ENCODE assay signal across 8 mouse cellular contexts in the genomic region with DNA sequence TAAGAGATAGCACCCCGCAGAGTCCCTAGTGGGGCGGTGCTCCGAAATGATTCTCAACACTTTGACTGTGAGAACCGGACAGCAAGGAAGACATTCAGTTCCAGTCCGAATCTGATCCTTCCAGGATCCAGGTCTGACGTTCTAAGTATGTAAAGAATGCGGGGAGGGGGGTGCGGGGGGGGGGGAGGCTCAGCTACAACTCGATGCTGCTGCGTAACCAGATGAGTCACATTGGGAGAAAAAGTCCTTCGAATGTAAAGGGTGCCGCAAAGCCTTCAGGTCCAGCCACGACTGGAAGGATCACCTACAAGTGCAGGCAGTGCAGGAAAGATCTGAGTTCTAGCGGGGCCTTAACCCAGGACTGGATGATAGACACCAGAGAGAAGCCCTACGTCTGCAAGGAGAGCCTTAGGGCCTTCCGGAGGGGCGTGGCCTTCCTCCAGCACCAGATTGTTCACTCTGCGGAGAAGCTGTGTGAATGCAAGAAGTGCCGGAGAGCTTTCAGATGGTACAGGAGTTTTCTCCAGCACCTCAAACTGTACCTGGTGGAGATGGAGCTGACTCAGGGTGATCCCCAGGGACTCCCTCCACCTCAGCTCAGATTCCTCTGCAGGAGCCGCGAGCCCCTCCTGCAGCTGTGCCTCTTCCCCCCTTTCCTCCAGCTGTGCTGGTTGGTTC. TPM values are rescaled to one million over a fixed set of nuclear protein-coding genes. Genes with fewer than 3 reads are reported as not detected.
DNase-seq lines count a peak whose midpoint lies in the region; ATAC-seq and TF ChIP-seq lines count a peak whose summit lies in the region.

No protein-coding gene starts in this region.

- TF ChIP-seq CTCF in bone marrow macrophage, adult 2 months (IDR thresholded peaks at IDR 0.05; ENCODE audit: low read depth, low read length) = no peak

- H3K79me2 ChIP-seq in myocyte (ENCODE audit: control insufficient read depth, insufficient read depth) = no peaks in the 10 kb centered on the region

- no peaks in the 10 kb centered on the region for H3K9me3 ChIP-seq in liver, embryonic 12.5 days (replicated peaks)

- ATAC-seq in liver, embryonic 12.5 days = peak; percentile 62

- peak overlapping the region; percentile 51 for H3K27ac ChIP-seq in bone marrow macrophage, adult 2 months (ENCODE audit: insufficient read depth, low read depth, low read length)
- H3K27ac ChIP-seq in liver, embryonic 12.5 days = peak overlapping the region; percentile 49; the same call in 1 of the 2 replicates

- H3K4me3 ChIP-seq in bone marrow macrophage, adult 2 months (ENCODE audit: insufficient read depth, low read length) = peak overlapping the region; percentile 49
- peak overlapping the region; percentile 40 for H3K4me3 ChIP-seq in liver, embryonic 12.5 days
- no peak overlapping the region for H3K4me3 ChIP-seq in myocyte

- H3K9ac ChIP-seq in liver, embryonic 12.5 days = peak overlapping the region; percentile 24

- 13% methylated on average over 21 of the region's 21 CpGs for WGBS in liver, embryonic 12.5 days (ENCODE audit: insufficient replicate concordance)

- DNase-seq in adrenal gland, postnatal 10 days = peak; percentile 61
- no peak for DNase-seq in adrenal gland, adult 18-20 months (ENCODE audit: low spot score in 2 of 2)
- peak; percentile 36 for DNase-seq in gastrocnemius, postnatal 10 days
- peak; percentile 87 for DNase-seq in induced T-regulatory cell, adult 2 months (ENCODE audit: low read depth)
- peak; percentile 77 for DNase-seq in thymus, postnatal 0 days (ENCODE audit: low spot score)

- no peaks in the 10 kb centered on the region for H3K27me3 ChIP-seq in liver, embryonic 12.5 days (replicated peaks)
- no peaks in the 10 kb centered on the region for H3K27me3 ChIP-seq in myocyte (ENCODE audit: control insufficient read depth, insufficient read depth, insufficient read length)

- no peak for TF ChIP-seq POLR2A in bone marrow macrophage, adult 2 months (IDR thresholded peaks at IDR 0.05; ENCODE audit: borderline replicate concordance, low read depth, low read length)
- no peak for TF ChIP-seq POLR2A in myocyte (IDR thresholded peaks at IDR 0.05; ENCODE audit: insufficient read length, low read depth)

- H3ac ChIP-seq in myocyte (ENCODE audit: control insufficient read depth, insufficient read length) = no peak overlapping the region

- peaks cover 25% of the 10 kb centered on the region for H3K4me1 ChIP-seq in bone marrow macrophage, adult 2 months (ENCODE audit: control insufficient read depth, insufficient read depth, low read length)
- peaks cover 46% of the 10 kb centered on the region for H3K4me1 ChIP-seq in liver, embryonic 12.5 days

- no peaks in the 10 kb centered on the region for H3K36me3 ChIP-seq in liver, embryonic 12.5 days
- no peaks in the 10 kb centered on the region for H3K36me3 ChIP-seq in myocyte (ENCODE audit: control insufficient read depth, insufficient read depth)

- peak overlapping the region; percentile 75 for H3K4me2 ChIP-seq in liver, embryonic 12.5 days
- H3K4me2 ChIP-seq in myocyte (ENCODE audit: low read depth) = peak overlapping the region; percentile 85

TF ChIP-seq in myocyte, 11 proteins besides CTCF, POLR2A, EP300 and RAD21:
- TF ChIP-seq USF1 (IDR thresholded peaks at IDR 0.05; ENCODE audit: low read depth) (no peak), REST (IDR thresholded peaks at IDR 0.05; ENCODE audit: insufficient read depth, insufficient read length) (no peak), MAX (IDR thresholded peaks at IDR 0.05; ENCODE audit: low read depth) (no peak), TCF3 (IDR thresholded peaks at IDR 0.05; ENCODE audit: insufficient read length, low read depth) (no peak), CEBPB (IDR thresholded peaks at IDR 0.05; ENCODE audit: insufficient read depth, poor library complexity, severe bottlenecking) (no peak), POLR2AphosphoS2 (IDR thresholded peaks at IDR 0.05; ENCODE audit: insufficient read length, low read depth) (no peak), SRF (IDR thresholded peaks at IDR 0.05; ENCODE audit: control insufficient read depth, insufficient read length, low read depth) (no peak)

RNA-seq across cellular contexts. Expression of a gene that starts 10.8 kb away (rescaled TPM):
- 100 to 1,000 TPM; 514 to 533 TPM for total RNA-seq in adrenal gland, postnatal 10 days (2021)
- 100 to 1,000 TPM; 472 to 530 TPM for total RNA-seq in adrenal gland, adult 18-20 months (2021)
- polyA plus RNA-seq in bone marrow macrophage, adult 2 months (2012; ENCODE audit: insufficient read depth, insufficient read length, missing spikeins) = 711 and 874 TPM in 2 replicates
- total RNA-seq in gastrocnemius, postnatal 10 days (2021) = 100 to 1,000 TPM; 538 to 546 TPM
- 722 and 731 TPM in 2 replicates for polyA plus RNA-seq in liver, embryonic 12.5 days (2016; fragmentation: Nextera tagmentation; extraction: Ambion mirVana)
- 1,509 TPM for polyA plus RNA-seq in myocyte (2012; fragmentation: generic; extraction: Trizol)
- 877 and 894 TPM in 2 replicates for polyA plus RNA-seq in thymus, postnatal 0 days (2015; fragmentation: Nextera tagmentation; extraction: Ambion mirVana)

RNA-seq across cellular contexts. Expression of a gene that starts 42.5 kb away (rescaled TPM):
- total RNA-seq in adrenal gland, postnatal 10 days (2021) = 1 to 10 TPM in 1 of 2 experiments, under 1 TPM in 1; 0.87 to 1.1 TPM
- 1 to 10 TPM in 1 of 2 experiments, not detected in 1; 3.0 TPM for total RNA-seq in adrenal gland, adult 18-20 months (2021)
- not detected in 2 replicates for polyA plus RNA-seq in bone marrow macrophage, adult 2 months (2012; ENCODE audit: insufficient read depth, insufficient read length, missing spikeins)
- 1 to 10 TPM in 1 of 2 experiments, not detected in 1; 1.7 TPM for total RNA-seq in gastrocnemius, postnatal 10 days (2021)
- polyA plus RNA-seq in liver, embryonic 12.5 days (2016; fragmentation: Nextera tagmentation; extraction: Ambion mirVana) = 0.05 TPM in 1 of 2 replicates, not detected in the other
- 1.1 TPM for polyA plus RNA-seq in myocyte (2012; fragmentation: generic; extraction: Trizol)
- polyA plus RNA-seq in thymus, postnatal 0 days (2015; fragmentation: Nextera tagmentation; extraction: Ambion mirVana) = 0.24 and 0.34 TPM in 2 replicates

Comparison
In these comparisons a context has a peak if more than half of its experiments do, and no peak if none do; other contexts are left out.
1. DNase-seq: peak in adrenal gland, postnatal 10 days (single experiment), gastrocnemius, postnatal 10 days (single experiment), induced T-regulatory cell, adult 2 months (single experiment) and thymus, postnatal 0 days (single experiment); none in adrenal gland, adult 18-20 months (0 of 2).